Mouse (Mus musculus): ENCODE results near the gene Pitpnm1. TPM values are rescaled to one million over a fixed set of nuclear protein-coding genes. Genes with fewer than 3 reads are reported as not detected.
"Not testable (repeated sequence)": the region's sequence is repeated elsewhere in the genome, so short reads cannot be mapped to it uniquely, and the experiment has no call there.

The Pitpnm1 gene
- total RNA-seq, 1 experiment from 2014 or later: 9.0 TPM

- ATAC-seq (replicated peaks; ENCODE audit: low read depth, poor library complexity, severe bottlenecking): not testable (repeated sequence)
Measured at GRCm38 (mm10) chr19:4068242-4068641, 31.6 kb upstream of the Pitpnm1 start.

GRCm38 (mm10) chr19:4068717-4069410, 30.9 kb upstream of the Pitpnm1 start:
- no peak for ATAC-seq (replicated peaks; ENCODE audit: low read depth, poor library complexity, severe bottlenecking)

DNA sequence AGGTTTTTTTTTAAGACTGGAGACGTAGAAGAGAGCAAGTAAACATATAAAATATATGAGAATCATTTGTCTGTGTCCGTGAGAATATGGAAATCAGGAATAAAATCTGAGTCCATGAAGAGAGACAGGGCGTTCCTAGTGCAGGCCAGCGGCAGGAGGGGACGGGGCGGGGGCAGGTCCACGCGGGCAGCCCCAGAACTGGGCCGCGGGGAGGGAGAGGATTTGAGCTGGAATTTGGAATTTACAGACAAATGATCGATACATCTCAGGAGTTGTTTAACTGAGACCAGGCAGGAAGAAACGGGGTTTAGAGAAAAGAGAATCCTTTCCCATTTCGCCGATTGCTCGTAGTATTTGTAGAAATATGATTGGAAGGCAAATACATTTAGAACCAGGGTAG, 29.5 kb upstream of the Pitpnm1 start:
- no peak for ATAC-seq (replicated peaks; ENCODE audit: low read depth, poor library complexity, severe bottlenecking)

DNA sequence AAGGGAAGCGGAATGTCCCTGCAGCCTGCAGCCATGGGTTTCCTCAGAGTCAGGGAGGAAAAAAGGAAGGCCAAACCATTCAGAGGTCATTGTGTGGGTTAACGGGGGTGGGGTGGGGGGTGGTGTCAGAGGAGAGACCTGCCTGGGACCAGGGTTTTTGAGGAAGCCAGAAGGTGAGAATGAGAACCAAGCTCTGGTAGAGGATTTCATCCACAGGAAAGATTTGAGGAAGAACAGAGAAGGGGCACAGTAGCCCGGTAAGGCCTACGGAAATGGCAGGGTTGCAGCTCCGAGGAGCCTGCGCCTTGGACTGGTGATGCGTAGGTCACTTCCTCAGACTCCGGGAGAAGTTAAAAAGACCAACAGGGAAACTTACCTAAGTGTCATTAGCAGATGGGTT, 29.0 kb upstream of the Pitpnm1 start:
- ATAC-seq (replicated peaks; ENCODE audit: low read depth, poor library complexity, severe bottlenecking): peak; percentile 69

- ATAC-seq (replicated peaks; ENCODE audit: low read depth, poor library complexity, severe bottlenecking): no peak
Measured at GRCm38 (mm10) chr19:4071406-4071805, 28.4 kb upstream of the Pitpnm1 start.

GRCm38 (mm10) chr19:4072706-4073424, 26.9 kb upstream of the Pitpnm1 start:
- ATAC-seq (replicated peaks; ENCODE audit: low read depth, poor library complexity, severe bottlenecking): no peak

DNA sequence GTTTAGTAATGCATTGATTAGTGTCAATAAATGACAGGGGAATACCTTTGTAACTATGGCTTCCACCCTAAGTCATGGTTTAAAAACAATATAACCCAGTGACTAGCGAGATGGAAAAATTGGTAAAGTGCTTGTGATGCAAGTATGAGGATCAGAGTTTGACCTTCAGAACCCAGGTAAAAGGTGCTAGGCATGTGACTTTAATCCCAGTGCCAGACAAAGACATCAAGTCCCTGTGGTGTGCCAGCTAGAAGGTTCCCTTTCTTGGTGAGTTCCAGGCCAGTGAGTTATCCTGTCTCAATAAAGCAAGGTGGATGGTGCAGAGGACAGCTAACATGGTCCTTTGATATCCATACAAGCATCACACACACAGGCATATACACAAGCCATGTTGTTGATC, 24.3 kb upstream of the Pitpnm1 start:
- ATAC-seq (replicated peaks; ENCODE audit: low read depth, poor library complexity, severe bottlenecking): no peak

DNA sequence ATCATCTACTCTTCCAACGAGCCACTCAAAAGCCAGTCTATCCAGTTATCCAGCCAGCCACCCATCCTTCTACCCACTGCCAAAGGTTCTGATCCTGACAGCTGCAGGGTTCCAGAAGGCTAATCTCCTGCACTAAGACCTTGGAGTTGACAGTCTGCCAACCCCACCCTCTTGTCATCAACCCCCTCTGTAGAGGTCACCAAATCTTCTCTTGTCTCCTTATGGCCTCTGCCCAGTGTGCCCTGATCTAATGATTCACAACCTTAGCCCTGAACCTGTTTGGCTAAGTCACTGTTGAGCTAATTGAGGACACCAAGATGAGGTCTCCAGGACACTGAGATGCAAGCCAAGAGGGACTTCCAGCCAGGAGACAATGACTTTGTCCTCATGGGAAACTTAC, 20.2 kb upstream of the Pitpnm1 start:
- no peak for ATAC-seq (replicated peaks; ENCODE audit: low read depth, poor library complexity, severe bottlenecking)

DNA sequence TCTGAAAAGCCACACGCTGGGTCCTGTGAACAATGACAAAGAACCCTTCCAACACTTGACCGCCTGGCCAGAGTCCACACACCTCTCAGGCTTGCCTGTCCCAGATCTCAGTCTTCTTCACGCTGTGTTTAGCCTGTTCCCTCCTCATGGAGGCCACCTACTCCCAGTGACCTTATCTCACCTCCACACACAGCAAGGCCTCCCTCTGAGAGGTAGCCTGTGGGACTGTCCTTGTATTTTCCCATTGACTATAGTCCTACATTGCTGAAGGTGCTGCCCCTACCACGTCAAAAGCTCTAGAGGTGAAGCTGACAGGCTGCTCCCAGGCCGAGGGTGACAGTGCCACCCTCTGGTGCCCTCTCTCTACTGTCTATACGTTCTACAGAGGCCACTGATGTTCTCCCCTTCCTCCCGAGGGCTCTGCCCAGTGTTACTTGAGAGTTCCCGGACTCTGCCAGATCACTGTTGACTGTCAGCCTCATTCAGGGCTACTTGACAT, 19.2 kb upstream of the Pitpnm1 start:
- no peak; the same call in 1 of the 2 replicates for ATAC-seq (replicated peaks; ENCODE audit: low read depth, poor library complexity, severe bottlenecking)

DNA sequence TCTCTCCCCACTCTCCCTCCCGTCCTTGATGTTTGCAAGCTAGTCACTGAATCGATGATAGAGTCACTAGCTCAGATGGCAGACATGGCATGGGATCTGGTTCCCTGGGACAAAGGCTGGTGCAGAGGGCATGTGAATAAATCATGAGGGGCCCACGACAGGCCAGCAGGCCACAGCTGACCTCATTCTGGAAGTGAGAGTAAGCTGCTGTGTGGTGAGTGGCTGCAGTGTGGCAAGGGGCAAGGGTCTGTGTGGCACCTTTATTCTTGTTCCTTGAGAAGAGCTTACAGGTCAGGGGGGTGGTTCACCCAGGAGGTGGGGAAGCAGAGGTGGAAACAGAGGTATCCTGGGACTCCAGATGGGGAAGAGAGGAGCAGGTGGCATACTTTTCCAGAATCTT, 18.4 kb upstream of the Pitpnm1 start, which contains the start of gene Cabp2:
Cabp2 (plus strand) TSS at position 185 of the 400 bp plus-strand sequence.
- ATAC-seq (replicated peaks; ENCODE audit: low read depth, poor library complexity, severe bottlenecking): no peak

GRCm38 (mm10) chr19:4082219-4082965, 17.4 kb upstream of the Pitpnm1 start:
- ATAC-seq (replicated peaks; ENCODE audit: low read depth, poor library complexity, severe bottlenecking): no peak

DNA sequence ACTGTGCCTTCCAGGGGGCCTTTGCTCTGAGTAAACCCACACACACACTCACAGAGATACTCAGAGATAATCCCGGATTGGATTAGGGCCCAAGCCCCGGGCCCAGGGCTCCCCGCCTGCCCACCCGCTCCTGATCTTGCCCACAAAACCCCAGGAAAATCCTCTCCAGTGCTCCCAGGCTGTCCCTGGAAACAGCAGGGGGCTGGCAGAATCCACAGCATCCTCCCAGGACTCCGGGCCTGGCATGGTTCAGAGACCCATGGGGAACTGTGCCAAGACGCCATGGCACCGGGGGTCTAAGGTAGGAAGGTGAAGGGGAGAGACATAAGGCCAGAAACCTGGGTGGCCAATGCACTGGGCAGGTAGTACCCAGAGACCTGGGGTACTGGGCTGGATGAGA, 16.5 kb upstream of the Pitpnm1 start:
- ATAC-seq (replicated peaks; ENCODE audit: low read depth, poor library complexity, severe bottlenecking): no peak

- ATAC-seq (replicated peaks; ENCODE audit: low read depth, poor library complexity, severe bottlenecking): no peak
Measured at GRCm38 (mm10) chr19:4083826-4084225, 16.0 kb upstream of the Pitpnm1 start.

DNA sequence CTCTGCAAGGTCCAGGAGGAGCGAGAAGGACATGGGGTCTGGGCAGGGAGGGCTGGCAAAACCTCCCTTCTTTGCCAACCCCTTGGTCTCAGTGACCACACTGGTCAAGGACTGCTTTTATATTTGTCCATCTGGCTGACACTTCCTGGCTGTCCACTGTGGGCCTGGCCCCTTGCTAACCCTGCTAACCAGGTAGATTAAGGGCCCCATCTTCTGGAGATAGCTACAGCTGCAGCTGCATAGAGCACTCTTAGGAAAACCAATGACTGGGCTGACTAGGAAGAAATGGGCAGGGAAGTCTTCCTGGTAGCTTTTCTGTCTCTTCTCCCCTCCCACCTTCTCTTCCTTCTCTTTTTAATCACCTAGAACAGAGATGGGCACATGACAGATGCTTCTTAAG, 14.8 kb upstream of the Pitpnm1 start:
- ATAC-seq (replicated peaks; ENCODE audit: low read depth, poor library complexity, severe bottlenecking): no peak

DNA sequence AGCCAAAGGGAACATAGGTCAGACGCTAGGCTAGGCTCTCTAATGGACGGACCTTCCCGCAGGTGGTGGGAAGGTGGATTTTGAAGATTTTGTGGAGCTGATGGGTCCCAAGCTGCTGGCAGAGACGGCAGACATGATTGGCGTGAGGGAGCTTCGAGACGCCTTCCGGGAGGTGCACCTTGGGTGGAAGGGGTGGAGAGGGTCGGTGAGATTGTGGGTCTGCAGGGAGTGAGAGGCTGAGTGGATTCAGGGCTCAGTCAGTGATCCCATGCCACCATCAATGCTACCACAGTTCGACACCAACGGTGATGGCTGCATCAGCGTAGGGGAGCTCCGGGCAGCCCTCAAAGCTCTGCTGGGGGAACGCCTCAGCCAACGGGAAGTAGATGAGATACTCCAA, 13.6 kb upstream of the Pitpnm1 start:
- ATAC-seq (replicated peaks; ENCODE audit: low read depth, poor library complexity, severe bottlenecking): no peak

DNA sequence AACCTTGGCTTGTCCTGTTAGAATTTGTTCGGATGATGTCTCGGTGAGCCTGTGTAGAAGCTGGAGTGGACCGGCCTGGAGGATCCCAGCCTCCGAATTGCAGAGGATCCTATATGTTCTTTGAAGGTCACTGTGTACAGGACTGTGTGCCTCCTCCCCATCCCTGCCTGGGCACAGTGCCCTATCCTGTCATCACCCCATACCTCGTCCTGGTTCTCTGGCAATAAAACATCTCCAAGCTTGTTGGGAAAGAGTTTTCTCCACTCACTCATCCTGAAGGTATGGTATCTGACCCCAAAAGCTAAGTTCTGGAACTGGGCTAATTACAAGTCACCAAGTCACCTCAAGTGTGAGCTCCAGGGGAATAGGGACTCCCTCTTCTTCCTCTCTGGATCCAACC, 12.7 kb upstream of the Pitpnm1 start:
- no peak for ATAC-seq (replicated peaks; ENCODE audit: low read depth, poor library complexity, severe bottlenecking)

DNA sequence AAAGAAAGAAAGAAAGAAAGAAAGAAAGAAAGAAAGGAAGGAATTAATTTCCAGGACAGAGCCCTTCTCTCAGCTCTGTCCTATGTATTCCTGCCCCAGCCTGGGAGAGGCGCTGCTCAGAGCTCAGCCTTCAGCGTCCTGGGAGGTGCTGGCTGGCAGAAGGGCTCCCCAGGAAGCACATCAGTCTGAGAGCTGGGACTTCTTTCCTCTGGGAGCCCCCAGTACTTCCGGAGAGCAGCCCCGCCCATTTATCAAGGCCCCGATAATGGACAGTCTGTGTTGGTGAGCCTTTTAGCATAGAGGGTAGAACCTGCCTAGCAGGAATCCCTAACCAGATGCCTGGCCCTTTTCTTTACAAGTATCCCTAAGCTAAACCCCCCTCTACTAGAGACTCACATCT, 11.7 kb upstream of the Pitpnm1 start:
- no peak for ATAC-seq (replicated peaks; ENCODE audit: low read depth, poor library complexity, severe bottlenecking)

- no peak for ATAC-seq (replicated peaks; ENCODE audit: low read depth, poor library complexity, severe bottlenecking)
Measured at GRCm38 (mm10) chr19:4089128-4089527, 10.7 kb upstream of the Pitpnm1 start.

- ATAC-seq (replicated peaks; ENCODE audit: low read depth, poor library complexity, severe bottlenecking): no peak
Measured at GRCm38 (mm10) chr19:4090446-4090845, 9.4 kb upstream of the Pitpnm1 start.

DNA sequence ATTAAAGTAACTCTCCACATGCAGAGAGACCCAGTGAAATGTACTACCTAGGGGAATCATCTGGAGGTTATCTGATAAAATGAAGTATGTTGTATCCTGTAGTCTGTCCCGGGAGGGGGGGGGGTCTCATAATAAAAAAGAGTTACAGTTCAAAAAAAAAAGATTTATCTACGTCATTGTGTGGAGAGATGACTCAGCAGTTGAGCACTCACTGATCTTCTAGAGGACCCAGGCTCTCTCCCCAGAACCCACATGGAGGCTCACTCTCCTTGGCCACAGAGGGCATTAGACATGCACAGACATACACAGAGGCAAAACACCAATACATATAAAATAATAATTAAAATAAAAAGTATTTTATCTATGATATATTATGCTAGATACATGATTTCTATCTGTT, 8.4 kb upstream of the Pitpnm1 start:
- ATAC-seq (replicated peaks; ENCODE audit: low read depth, poor library complexity, severe bottlenecking): no peak

GRCm38 (mm10) chr19:4092750-4093149, 7.0 kb upstream of the Pitpnm1 start:
- ATAC-seq (replicated peaks; ENCODE audit: low read depth, poor library complexity, severe bottlenecking): no peak
